Mouse (Mus musculus): ENCODE results near the gene Naa30.

GRCm38 (mm10) chr14:49234788-49235515 is 62.9 kb downstream of the Naa30 start:
- no peak for TF ChIP-seq CTCF (IDR thresholded peaks at IDR 0.05; ENCODE audit: control insufficient read depth, insufficient read depth, insufficient read length)
- no peak for TF ChIP-seq MYOD1 (IDR thresholded peaks at IDR 0.05; ENCODE audit: control insufficient read depth, insufficient read length, low read depth)

All from C2C12 (cell line).